Mouse (Mus musculus) bone marrow, adult 2 months (tissue): ENCODE measurements around the gene Ube2d2b.

Experiments
- CTCF ChIP-seq: fragments of 200-500 bp; IDR thresholded peaks from 2 replicates; pipeline ENCODE4 v1.5.1; 2011; ENCODE audit warnings: low read length, control low read depth; ENCODE audit not compliant: control insufficient read depth, insufficient read depth
- POLR2A ChIP-seq: fragments of 200-500 bp; IDR thresholded peaks from 2 replicates; pipeline ENCODE4 v1.6.1; 2011; ENCODE audit warnings: low read depth, mild to moderate bottlenecking, control low read depth, low read length, borderline replicate concordance; ENCODE audit not compliant: control insufficient read depth

DNA sequence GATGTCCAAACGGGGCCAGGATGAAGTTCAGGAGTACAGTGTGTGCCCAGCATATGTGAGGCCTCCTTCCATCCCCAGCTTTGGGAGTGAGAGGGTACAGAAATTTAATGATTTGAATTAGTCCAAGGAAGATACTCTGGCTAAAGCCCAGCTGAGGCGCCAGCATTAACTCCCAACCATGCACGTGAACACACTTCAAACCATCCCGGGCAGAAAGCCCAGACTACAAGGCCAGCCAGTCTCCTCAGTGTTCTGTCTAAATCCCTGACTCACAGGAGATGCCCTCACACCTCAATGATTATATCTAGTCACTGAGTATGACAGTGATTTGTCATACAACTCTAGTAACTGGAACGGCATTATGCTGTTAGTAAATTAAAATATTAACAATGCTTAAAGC lies 17.4 kb downstream of the Ube2d2b start:
- TF ChIP-seq CTCF (no peak), POLR2A (no peak)
